9 mouse cellular contexts compared by ENCODE assay signal in genomic region chr6:144343338-144343737, GRCm38 (mm10).
DNase-seq lines count a peak whose midpoint lies in the region; ATAC-seq lines count a peak whose summit lies in the region.
"Had no signal": no experiment of that assay in that cellular context is flagged by ENCODE, and none has a peak within 500 bp of the region (broad histone marks: within the 10 kb centered on the region; RNA-seq: fewer than 3 reads in every experiment).

No protein-coding gene starts in this region.

- no peaks in the 10 kb centered on the region for H3K27me3 ChIP-seq in forebrain, embryonic 15.5 days
- H3K27me3 ChIP-seq in forebrain, embryonic 11.5 days (ENCODE audit: control insufficient read depth, insufficient read depth, low read length), result no peaks in the 10 kb centered on the region
- no peaks in the 10 kb centered on the region for H3K27me3 ChIP-seq in forebrain, embryonic 16.5 days (replicated peaks; ENCODE audit: control insufficient read depth, insufficient read depth, low read length)
- H3K27me3 ChIP-seq: midbrain, embryonic 12.5 days had no signal

- H3K9me3 ChIP-seq in forebrain, embryonic 15.5 days, result no peaks in the 10 kb centered on the region
- H3K9me3 ChIP-seq in forebrain, embryonic 11.5 days (ENCODE audit: control insufficient read depth, low read length), result peaks cover 4% of the 10 kb centered on the region; the same call in 1 of the 2 replicates
- H3K9me3 ChIP-seq in forebrain, embryonic 16.5 days (ENCODE audit: control insufficient read depth, low read length), result peaks cover 3% of the 10 kb centered on the region; the same call in 1 of the 2 replicates

- H3K4me2 ChIP-seq in forebrain, embryonic 15.5 days (replicated peaks), result no peak overlapping the region
- no peak overlapping the region for H3K4me2 ChIP-seq in forebrain, embryonic 11.5 days (ENCODE audit: low read depth, low read length, severe bottlenecking)
- no peak overlapping the region for H3K4me2 ChIP-seq in forebrain, embryonic 16.5 days (ENCODE audit: low read length)
- H3K4me2 ChIP-seq: midbrain, embryonic 12.5 days had no signal

- peaks cover 9% of the 10 kb centered on the region for H3K4me1 ChIP-seq in forebrain, embryonic 15.5 days
- no peaks in the 10 kb centered on the region for H3K4me1 ChIP-seq in forebrain, embryonic 11.5 days (replicated peaks; ENCODE audit: control insufficient read depth, insufficient read depth, low read length)
- H3K4me1 ChIP-seq in forebrain, embryonic 16.5 days (replicated peaks; ENCODE audit: control insufficient read depth, insufficient read depth, low read length), result peaks cover 6% of the 10 kb centered on the region

- WGBS in forebrain, embryonic 15.5 days, result 46% methylated on average over 11 of the region's 11 CpGs
- WGBS in forebrain, embryonic 11.5 days, result 84% methylated on average over 11 of the region's 11 CpGs
- 52% methylated on average over 11 of the region's 11 CpGs for WGBS in forebrain, embryonic 16.5 days

- H3K4me3 ChIP-seq in forebrain, embryonic 15.5 days, result no peak overlapping the region
- H3K4me3 ChIP-seq in forebrain, embryonic 11.5 days (ENCODE audit: low read depth, low read length), result no peak overlapping the region
- no peak overlapping the region for H3K4me3 ChIP-seq in forebrain, embryonic 16.5 days (replicated peaks; ENCODE audit: low read length)
- H3K4me3 ChIP-seq: midbrain, embryonic 12.5 days had no signal

- no peak overlapping the region for H3K9ac ChIP-seq in forebrain, embryonic 15.5 days (replicated peaks)
- no peak overlapping the region for H3K9ac ChIP-seq in forebrain, embryonic 11.5 days (ENCODE audit: low read length)
- no peak overlapping the region for H3K9ac ChIP-seq in forebrain, embryonic 16.5 days (replicated peaks; ENCODE audit: low read depth, low read length)
- H3K9ac ChIP-seq: midbrain, embryonic 12.5 days had no signal

- intact Hi-C loops in left cerebral cortex, postnatal 36 days (cut with DNase I), result no loop called here

- no peaks in the 10 kb centered on the region for H3K36me3 ChIP-seq in forebrain, embryonic 15.5 days
- no peaks in the 10 kb centered on the region; the same call in 1 of the 2 replicates for H3K36me3 ChIP-seq in forebrain, embryonic 11.5 days (ENCODE audit: control insufficient read depth, insufficient read depth, low read length)
- H3K36me3 ChIP-seq in forebrain, embryonic 16.5 days (ENCODE audit: control insufficient read depth, insufficient read depth), result no peaks in the 10 kb centered on the region
- H3K36me3 ChIP-seq: midbrain, embryonic 12.5 days had no signal

- peak overlapping the region; percentile 69 for H3K27ac ChIP-seq in forebrain, embryonic 15.5 days (replicated peaks)
- H3K27ac ChIP-seq in forebrain, embryonic 11.5 days (ENCODE audit: low read depth, low read length), result no peak overlapping the region
- H3K27ac ChIP-seq in forebrain, embryonic 16.5 days (ENCODE audit: low read length), result peak overlapping the region; percentile 47; the same call in 1 of the 2 replicates
- H3K27ac ChIP-seq: midbrain, embryonic 12.5 days had no signal

- no peak for ATAC-seq in forebrain, embryonic 15.5 days (replicated peaks)
- no peak for ATAC-seq in forebrain, embryonic 11.5 days (replicated peaks; ENCODE audit: low FRiP score)
- no peak for ATAC-seq in forebrain, embryonic 16.5 days

- no peak for DNase-seq in forebrain, embryonic 11.5 days (ENCODE audit: low spot score)
- peak; percentile 43 for DNase-seq in lung, postnatal 10 days
- no peak for DNase-seq in lung, postnatal 25 days (ENCODE audit: low spot score)
- DNase-seq in left cerebral cortex, postnatal 36 days (ENCODE audit: low spot score in 2 of 2), result peak; percentile 15 to 23
- no peak for DNase-seq in yolk sac, embryonic 10.5 days (ENCODE audit: low spot score)
- no peak for DNase-seq in embryo, embryonic 10.5 days (ENCODE audit: low spot score)

Comparison
In these comparisons a context has a peak if more than half of its experiments do, and no peak if none do; other contexts are left out.
1. DNase-seq: peak in lung, postnatal 10 days (single experiment) and left cerebral cortex, postnatal 36 days (2 of 2); none in forebrain, embryonic 11.5 days (single experiment), lung, postnatal 25 days (single experiment), yolk sac, embryonic 10.5 days (single experiment) and embryo, embryonic 10.5 days (single experiment).